Mouse (Mus musculus) kidney, postnatal 25 days (tissue): Measurements from ENCODE around the gene Sim1.

ENCODE experiments used
- DNase-seq, 2 experiments: peaks; one replicate each; pipeline ENCODE4 v3.0.0; 2021; ENCODE audit warnings: mixed read lengths in 2 of 2

Sim1 gene

DNA sequence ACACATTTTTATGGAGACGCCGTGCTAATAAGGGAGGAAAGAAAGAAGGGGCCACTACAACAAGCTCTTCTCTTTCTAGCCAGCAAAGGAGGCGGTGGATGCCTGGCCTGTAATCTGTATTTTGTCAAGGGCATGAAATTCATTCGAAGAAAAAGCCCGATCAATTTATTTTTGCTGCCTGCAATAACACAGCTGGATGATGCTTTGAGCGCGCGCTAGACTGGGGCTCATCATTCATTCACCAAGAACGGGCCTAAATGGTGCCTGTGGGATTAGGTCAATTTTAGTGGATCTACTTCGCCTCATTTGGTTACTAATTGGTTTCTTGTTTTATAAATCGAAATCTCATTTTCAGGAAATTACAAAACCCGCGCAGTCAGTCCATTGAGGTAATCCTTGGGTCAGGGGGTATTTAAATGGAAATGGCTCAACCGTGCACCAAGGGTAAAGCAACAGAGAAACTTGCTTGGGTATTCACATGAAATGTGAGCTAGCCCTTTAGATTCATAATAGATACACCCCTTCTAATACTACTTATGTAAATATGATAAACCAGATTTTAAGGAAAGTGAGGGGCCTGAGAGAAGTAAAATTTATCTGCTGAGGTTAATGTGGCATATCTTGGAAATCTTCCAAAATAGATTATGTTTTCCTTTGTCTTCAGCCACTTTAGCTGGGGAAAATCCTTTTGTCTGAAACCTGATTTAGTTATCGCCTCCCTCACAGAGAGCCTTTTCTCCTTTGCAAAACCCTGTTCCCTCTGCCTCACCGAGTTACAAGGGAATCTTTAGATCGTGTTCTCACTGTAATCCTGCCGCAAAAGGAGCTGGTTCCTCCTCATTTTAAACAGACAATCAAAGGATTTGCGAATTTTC, 7.3 kb downstream of the Sim1 start:
- DNase-seq, result no peak

GRCm38 (mm10) chr10:50902741-50903715, 8.5 kb downstream of the Sim1 start:
- peak; percentile 83 to 93 for DNase-seq

DNA sequence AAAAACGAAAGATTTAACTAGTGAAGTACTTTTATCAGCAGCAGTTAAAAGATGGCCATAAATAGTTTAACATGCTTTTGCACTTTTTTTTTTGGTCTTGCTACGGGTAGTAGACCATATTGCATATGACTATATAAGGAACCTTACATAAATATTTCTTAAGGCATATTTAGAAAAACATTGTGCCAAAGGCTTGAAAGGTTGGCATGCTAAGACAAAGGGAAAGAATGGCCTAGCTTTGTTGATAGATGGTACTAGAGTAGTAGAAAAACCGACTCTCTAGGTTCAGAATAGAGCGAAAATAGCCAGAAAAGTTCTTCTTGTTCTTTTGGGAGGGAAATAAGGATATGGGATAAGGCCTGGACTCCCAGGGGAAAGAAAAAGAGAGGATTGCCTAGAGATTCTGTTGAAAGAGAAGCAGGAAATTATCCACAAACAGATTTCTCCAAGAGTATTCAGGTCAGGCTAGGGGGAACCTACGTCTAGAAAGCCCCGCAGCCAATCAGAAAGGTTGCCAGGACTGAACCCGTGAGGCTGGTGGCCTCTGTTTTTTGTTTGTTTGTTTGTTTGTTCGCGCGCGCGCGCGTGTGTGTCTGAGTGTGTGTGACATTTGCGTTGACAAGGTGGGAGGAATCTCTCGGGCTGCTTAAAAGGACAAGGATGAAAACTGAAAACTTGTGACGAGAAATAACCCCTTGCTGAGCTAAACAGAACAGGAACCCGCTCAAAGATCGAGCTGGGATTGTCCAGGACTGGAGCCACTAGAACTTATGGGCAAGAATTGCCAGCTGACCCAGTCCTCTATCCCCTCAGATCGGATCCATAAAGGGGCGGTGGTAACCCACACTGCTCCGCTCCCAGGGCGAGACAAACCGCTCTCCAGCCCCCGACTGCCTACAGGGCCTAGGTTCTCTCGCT, 9.6 kb downstream of the Sim1 start:
- DNase-seq, result peak in 1 of 2 experiments; percentile 51

DNA sequence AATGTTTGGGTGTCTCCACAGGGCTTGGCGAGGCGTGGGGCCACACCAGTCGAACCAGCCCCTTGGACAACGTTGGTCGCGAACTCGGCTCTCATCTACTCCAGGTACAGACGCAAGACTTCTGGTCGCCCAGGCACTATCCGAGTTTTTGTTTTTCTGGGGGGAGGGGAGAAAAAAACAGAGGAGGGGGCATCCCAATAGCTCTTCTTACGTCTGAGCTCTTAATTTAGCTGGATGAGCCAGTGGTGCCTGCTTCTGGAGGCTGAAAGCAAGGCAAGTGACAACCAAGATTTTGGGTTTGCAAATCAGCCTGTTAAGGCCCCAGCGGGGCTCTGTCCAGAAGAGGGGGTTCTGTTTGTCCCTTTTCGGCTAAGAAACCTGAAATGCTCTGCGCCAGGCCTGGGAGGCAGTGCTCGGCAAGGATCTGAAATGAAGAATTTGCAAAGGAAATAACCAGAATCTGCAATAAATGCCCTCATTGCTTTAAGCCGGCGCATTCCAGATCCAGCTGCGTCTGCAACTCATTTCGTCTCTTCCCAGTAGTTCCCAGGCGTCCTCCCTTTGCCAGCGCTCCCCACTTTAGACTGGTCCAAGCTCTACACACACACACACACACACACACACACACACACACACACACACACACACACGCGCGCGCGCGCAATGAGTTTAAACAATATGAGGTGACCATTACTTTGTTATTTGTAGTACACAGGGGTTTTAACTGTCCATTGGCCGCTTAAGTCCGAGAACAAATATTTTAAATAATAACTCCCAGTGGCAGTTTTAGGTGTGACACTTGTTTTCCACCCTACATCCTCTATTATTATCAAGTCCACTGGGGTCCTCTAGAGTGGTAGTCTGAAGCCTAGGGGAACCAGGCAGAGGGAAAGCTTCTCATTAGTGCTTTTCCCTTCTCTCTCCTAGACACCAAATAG, 10.5 kb downstream of the Sim1 start:
- peak in 1 of 2 experiments; percentile 45 for DNase-seq

GRCm38 (mm10) chr10:50910400-50910799, 15.8 kb downstream of the Sim1 start:
- no peak for DNase-seq

DNA sequence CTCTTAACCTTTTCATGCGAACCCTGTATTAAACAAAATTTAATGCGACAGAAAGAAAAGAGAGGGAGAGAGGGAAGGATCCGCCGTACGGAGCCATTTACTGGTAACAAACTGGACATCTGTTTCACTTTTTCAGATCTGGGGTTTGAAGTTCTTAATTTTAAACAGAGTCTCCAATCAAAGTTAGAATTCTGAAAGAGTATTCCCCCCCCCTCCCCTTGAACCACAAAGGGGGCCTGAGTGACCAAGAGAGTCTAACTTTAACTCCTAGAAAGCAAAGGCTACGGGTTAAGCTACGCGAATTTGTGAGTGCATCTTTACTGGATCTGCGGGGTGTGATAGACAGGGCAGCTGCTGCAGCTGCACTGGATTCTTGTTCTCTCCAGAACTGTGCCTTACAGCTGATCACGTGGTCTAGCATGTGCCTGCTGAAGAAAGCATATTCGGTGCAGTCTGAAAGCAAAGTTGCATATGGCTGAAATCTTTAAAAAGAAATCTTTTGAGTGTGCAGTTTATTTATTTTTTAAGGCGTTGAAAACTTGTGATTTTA, 16.4 kb downstream of the Sim1 start:
- peak; percentile 36 to 56 for DNase-seq

- DNase-seq, result no peak
Measured at GRCm38 (mm10) chr10:50915607-50916006, 21.1 kb downstream of the Sim1 start.

DNA sequence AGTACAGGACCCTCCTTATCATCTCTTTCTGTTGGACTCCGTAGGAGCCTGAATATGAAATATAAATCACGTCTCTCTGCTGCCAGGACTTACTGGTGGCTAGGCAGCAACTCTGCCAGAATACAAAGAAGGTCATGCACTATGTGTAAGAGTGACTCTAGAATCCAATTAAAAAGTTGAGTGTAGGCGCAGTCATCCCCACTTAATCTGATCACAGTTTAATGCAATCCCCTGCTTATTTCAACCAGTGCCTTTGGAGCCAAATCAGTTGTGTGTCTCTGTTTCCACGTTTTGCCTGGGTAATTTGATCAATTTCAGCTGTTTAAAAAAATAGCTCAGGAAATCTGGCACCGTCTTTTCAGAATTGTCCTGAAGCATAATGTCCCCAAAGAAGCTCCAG, 34.7 kb downstream of the Sim1 start:
- DNase-seq, result no peak

DNA sequence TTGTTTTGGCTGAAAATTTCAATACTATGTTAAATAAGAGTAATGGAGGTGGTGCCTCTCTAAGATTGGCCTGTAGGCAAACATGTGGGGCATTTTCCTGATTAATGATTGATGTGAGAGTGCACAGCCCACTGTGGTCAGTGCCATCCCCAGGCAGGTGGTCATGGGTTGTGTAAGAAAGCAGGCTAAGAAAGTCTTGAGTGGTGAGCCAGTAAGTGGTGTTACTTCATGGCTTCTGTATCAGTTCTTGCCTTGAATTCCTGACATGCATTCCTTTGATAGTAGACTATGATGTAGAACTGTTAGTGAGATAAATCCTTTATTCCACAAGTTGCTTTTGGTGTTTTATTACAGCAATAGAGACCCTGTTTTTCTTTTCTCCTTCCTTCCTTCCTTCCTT, 41.1 kb downstream of the Sim1 start:
- DNase-seq, result no peak

DNA sequence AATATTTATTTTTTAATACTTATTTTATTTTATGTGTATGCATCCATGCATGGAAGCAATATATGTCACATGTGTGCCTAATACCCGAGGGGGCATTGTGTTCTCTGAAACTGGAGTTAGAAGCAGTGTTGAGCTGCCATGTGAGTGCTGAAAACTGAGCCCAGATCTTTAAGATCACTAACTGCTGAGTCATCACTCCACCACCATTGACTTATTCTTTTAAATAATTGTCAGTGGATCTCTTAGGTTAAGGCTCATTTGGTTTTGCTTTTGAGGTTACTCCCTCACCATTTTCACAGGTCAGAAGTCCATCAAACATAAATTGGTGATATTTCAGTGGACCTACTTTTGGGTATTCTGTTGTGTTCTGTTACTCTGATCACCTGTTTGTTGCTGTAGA, 79.1 kb downstream of the Sim1 start:
- DNase-seq, result no peak

DNA sequence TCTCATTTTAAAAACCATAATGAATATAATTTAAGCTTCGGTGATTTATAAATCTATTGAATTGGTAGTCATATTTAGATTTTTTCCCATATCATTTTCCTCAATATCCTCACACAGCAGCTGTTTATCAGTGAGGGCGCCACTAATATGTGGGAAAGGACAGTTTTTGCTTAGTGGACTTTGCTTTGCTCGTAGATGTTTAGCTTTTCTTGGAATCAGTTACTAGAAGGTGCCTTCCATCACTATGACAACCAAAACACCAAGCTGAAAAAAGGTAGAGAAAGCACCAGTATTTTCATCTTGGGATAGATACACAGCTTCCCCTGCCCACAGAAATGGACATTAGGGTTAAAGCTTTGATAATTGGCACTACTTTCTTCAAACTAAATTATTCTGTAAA, 87.3 kb downstream of the Sim1 start:
- DNase-seq, result no peak

- no peak for DNase-seq
Measured at GRCm38 (mm10) chr10:50983620-50984019, 89.1 kb downstream of the Sim1 start.

GRCm38 (mm10) chr10:51007798-51008197, 113.2 kb downstream of the Sim1 start:
- no peak for DNase-seq

DNA sequence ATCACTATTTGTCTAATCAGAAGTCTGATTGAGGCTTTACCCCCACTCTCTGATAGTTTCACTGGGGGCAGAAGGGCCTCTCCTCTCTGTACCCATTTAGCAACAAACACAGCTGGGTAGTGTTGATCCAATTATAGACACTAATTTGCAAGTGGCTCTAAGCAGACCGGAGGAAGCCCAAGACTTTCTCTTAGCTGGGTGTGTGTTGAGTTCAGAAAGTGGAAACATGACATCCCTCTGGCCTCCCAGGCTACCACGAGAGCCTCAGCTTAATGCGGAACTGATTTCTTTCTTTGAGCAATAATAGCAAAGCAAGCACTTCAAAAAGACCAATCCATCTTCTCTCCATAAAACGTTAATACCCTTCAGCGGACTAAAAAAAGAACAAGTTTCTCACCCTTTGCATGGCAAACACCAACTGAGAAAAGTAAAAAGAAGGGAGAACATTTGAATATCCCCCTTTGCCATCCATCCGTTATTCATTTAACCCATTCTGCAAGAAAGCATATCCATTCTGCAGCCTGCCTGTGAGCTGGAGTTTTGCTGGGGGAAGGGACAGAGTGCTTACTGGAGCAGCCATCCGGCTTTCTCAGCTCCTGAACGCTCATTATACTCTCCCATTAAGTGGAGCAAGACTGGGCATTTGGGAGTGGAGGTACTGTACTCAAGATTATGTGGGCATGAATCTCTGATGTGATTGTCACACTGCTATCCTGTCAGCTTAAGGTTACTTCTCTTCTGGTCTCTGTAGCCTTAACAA, 117.0 kb downstream of the Sim1 start:
- DNase-seq, result no peak

DNA sequence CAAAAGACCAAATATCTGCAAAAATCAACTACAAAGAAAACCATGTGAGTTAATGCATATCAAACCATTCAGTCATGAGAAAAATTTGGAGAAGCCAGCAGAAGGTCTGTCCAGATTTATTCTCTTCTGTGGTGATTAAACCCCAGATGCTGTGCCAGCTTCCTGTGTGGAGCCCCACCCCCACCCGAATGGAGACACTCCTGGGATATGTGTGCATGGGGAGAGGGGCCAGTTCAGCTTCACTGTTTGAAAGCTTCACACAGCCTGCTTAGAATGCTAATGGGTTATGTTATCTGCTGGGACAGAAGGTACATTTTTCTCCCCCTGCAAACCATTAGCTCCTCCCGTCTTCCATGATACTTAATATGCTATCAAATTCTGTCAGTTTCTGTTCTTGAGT, 120.3 kb downstream of the Sim1 start:
- no peak for DNase-seq

GRCm38 (mm10) chr10:51015362-51015761, 120.8 kb downstream of the Sim1 start:
- no peak for DNase-seq

DNA sequence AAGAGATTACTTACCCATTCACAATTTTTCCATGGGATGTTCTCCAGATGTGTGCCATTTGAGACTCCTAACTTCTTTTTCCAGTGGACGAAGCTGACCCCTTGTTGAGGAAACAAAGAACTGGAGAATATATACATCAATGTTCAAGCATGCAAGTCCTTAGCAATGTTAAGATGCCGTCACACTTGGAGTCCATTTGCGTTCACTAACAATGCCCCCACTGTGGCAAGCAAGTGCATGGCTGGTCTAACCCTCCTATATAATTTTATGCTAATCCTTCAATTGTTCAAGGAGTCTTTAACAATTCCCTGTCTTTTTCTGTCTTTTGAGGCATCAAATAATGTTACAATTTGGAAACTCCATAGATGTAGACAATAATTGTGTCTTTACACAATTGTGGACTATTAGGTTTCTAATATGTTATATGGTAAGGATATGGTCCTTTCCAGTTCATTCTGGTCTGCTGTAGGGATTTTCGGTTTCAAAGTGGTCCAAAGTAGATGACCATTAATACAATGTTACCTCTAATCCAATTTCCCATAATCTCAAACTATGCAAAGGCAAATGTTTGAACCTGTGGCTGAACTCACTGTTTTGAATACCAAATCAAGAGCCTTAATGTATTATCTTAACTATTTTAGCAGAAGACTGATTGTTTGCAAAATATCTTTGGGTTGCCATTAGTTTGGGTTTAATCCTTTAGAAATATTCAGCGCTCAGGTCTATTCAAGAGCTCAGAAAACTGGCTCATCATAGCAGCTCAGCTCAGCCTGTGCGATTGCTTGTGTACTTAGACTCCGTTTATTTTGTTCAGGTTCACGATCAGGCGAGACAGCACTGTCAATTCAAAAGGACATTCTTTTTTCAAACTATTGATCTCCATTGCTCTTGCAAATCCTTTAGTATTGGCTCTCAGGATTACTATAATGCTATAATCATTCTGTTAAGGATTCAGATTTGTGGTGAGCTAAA, 129.0 kb downstream of the Sim1 start:
- DNase-seq, result no peak
